Mouse (Mus musculus) effector memory CD4-positive, alpha-beta T cell, adult 5 months (primary cell): Measurements from ENCODE around the gene Heatr1. TPM values are rescaled to one million over a fixed set of nuclear protein-coding genes. Genes with fewer than 3 reads are reported as not detected.

Experiments used
- polyA plus RNA-seq: library from polyadenylated mRNA; unstranded; fragments of 100-300 nt; shearing (Covaris generic); gene quantifications from one replicate; pipeline ENCODE4 v1.2.1, GENCODE M21; 2017

Heatr1 gene
- polyA plus RNA-seq, result 40.6 TPM

GRCm38 (mm10) chr13:12394609-12395505 lies at the start of gene Heatr1:
Gene Heatr1 (plus strand): TSS chr13:12395027.

GRCm38 (mm10) chr13:12464844-12465243 lies 70.0 kb downstream of the Heatr1 start, which contains the start of gene Lgals8:
Gene Lgals8 (minus strand): TSS chr13:12464944.

Other genes with a start within 250 kb of the Heatr1 start
- gene Mtr, start 136.9 kb upstream of the Heatr1 start, polyA plus RNA-seq, result 22.7 TPM
- gene Actn2, start 54.3 kb upstream of the Heatr1 start, polyA plus RNA-seq, result 2.5 TPM
- gene Lgals8, start 69.9 kb downstream of the Heatr1 start, polyA plus RNA-seq, result 55.1 TPM
- 0.84 TPM for gene Edaradd, start 125.4 kb downstream of the Heatr1 start, polyA plus RNA-seq
- 18.5 TPM for gene Ero1lb, start 170.8 kb downstream of the Heatr1 start, polyA plus RNA-seq